ENCODE assay signal across 8 mouse cellular contexts in the genomic region with DNA sequence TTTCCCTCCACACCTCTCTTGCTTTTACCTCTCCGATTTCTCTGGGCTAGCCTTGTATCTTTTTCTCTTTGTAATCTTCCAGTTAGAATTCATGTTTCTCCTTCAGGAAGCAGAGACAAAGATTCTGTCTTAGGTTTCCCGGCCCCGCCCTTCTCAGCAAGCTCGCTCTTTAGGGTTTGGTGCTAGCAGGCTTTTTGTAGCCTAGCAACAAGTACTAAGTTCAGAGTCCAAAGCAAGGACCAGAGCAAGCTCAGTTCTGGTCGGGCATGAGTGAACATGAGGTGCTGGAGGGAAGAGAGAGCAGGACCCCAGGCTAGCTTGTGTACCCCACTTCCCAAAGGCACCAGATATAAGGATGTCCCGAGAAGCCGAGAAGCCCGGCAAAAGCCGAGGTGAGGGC.
DNase-seq lines count a peak whose midpoint lies in the region; ATAC-seq and TF ChIP-seq lines count a peak whose summit lies in the region.

No protein-coding gene starts in this region.

- WGBS in heart, adult 2 months = 13% methylated on average over 9 of the region's 9 CpGs
- WGBS in intestine, embryonic 14.5 days = 8% methylated on average over 9 of the region's 9 CpGs
- WGBS in liver, embryonic 16.5 days (ENCODE audit: insufficient replicate concordance) = 8% methylated on average over 9 of the region's 9 CpGs

- intact Hi-C loops in heart, adult 2 months (cut with DNase I) = loop anchor here (5.0 to 10.0 kb wide), 2 partner anchors 425 to 1308 kb away; no protein-coding TSS in a partner anchor
- intact Hi-C loops in heart, postnatal 25 days (cut with DNase I) = loop anchor here (5.0 kb wide), 1 partner anchor 348 kb away; no protein-coding TSS in a partner anchor
- intact Hi-C loops in gastrocnemius, postnatal 36 days (cut with DNase I) = loop anchor here (10.0 kb wide), 1 partner anchor 425 kb away; no protein-coding TSS in a partner anchor

- no peaks in the 10 kb centered on the region for H3K4me1 ChIP-seq in heart, adult 2 months (ENCODE audit: control insufficient read depth, insufficient read depth, low read length)
- no peaks in the 10 kb centered on the region for H3K4me1 ChIP-seq in cortical plate, adult 2 months (ENCODE audit: control insufficient read depth, insufficient read depth, low read length)
- peaks cover 8% of the 10 kb centered on the region for H3K4me1 ChIP-seq in intestine, embryonic 14.5 days (replicated peaks; ENCODE audit: control insufficient read depth, insufficient read depth, low read length)
- no peaks in the 10 kb centered on the region for H3K4me1 ChIP-seq in liver, embryonic 16.5 days (ENCODE audit: control insufficient read depth, low read depth, low read length)

- TF ChIP-seq POLR2A in heart, adult 2 months (IDR thresholded peaks at IDR 0.05; ENCODE audit: insufficient read depth, low read depth, low read length) = no peak
- TF ChIP-seq POLR2A in cortical plate, adult 2 months (IDR thresholded peaks at IDR 0.05; ENCODE audit: extremely low read depth, insufficient read depth, low read length) = no peak

- no peak for DNase-seq in heart, adult 2 months
- no peak for DNase-seq in heart, postnatal 25 days (ENCODE audit: low spot score)
- DNase-seq in intestine, embryonic 14.5 days (ENCODE audit: low spot score) = peak; percentile 58
- no peak for DNase-seq in urinary bladder, postnatal 14 days (ENCODE audit: low spot score)
- DNase-seq in natural killer cell, adult 2 months (ENCODE audit: low spot score in 2 of 2) = no peak
- no peak for DNase-seq in gastrocnemius, postnatal 36 days

- H3K4me2 ChIP-seq in intestine, embryonic 14.5 days (ENCODE audit: low read length) = peak overlapping the region; percentile 55
- peak overlapping the region; percentile 24; the same call in 1 of the 2 replicates for H3K4me2 ChIP-seq in liver, embryonic 16.5 days (ENCODE audit: low read depth, low read length)

- no peak overlapping the region for H3K27ac ChIP-seq in heart, adult 2 months
- H3K27ac ChIP-seq in cortical plate, adult 2 months (ENCODE audit: insufficient read depth, low read length) = no peak overlapping the region
- no peak overlapping the region for H3K27ac ChIP-seq in intestine, embryonic 14.5 days (ENCODE audit: low read depth)
- no peak overlapping the region for H3K27ac ChIP-seq in liver, embryonic 16.5 days (ENCODE audit: low read length)

- no peak for TF ChIP-seq CTCF in heart, adult 2 months (IDR thresholded peaks at IDR 0.05)
- no peak for TF ChIP-seq CTCF in cortical plate, adult 2 months (IDR thresholded peaks at IDR 0.05; ENCODE audit: extremely low read depth, insufficient read depth, low read length)

- H3K79me2 ChIP-seq in heart, adult 2 months (replicated peaks; ENCODE audit: control insufficient read depth, insufficient read depth, low read length) = no peaks in the 10 kb centered on the region

- ATAC-seq in intestine, embryonic 14.5 days (replicated peaks; ENCODE audit: low FRiP score, low TSS enrichment, low read depth) = 0 out of 2 replicates have a peak, but pooled peaks have one; percentile 56
- ATAC-seq in liver, embryonic 16.5 days (ENCODE audit: low read depth) = no peak

- H3K27me3 ChIP-seq in heart, adult 2 months (ENCODE audit: control insufficient read depth, insufficient read depth, low read length) = no peaks in the 10 kb centered on the region
- peaks cover 10% of the 10 kb centered on the region for H3K27me3 ChIP-seq in intestine, embryonic 14.5 days (replicated peaks; ENCODE audit: control insufficient read depth, insufficient read depth, low read length)
- peaks cover 6% of the 10 kb centered on the region for H3K27me3 ChIP-seq in liver, embryonic 16.5 days (ENCODE audit: control insufficient read depth, insufficient read depth, low read depth, low read length)

- peak overlapping the region; percentile 12; the same call in 1 of the 2 replicates for H3K4me3 ChIP-seq in heart, adult 2 months
- peak overlapping the region; percentile 45 for H3K4me3 ChIP-seq in cortical plate, adult 2 months (ENCODE audit: insufficient read depth, low read length)
- H3K4me3 ChIP-seq in intestine, embryonic 14.5 days (ENCODE audit: low read depth, low read length) = peak overlapping the region; percentile 38
- H3K4me3 ChIP-seq in liver, embryonic 16.5 days (ENCODE audit: low read depth, low read length) = 0 out of 2 replicates have a peak overlapping the region, but pooled peaks have one; percentile 6

- no peaks in the 10 kb centered on the region for H3K36me3 ChIP-seq in heart, adult 2 months (ENCODE audit: control insufficient read depth, insufficient read depth, low read length)
- no peaks in the 10 kb centered on the region for H3K36me3 ChIP-seq in intestine, embryonic 14.5 days (ENCODE audit: control insufficient read depth, insufficient read depth, low read length)
- no peaks in the 10 kb centered on the region for H3K36me3 ChIP-seq in liver, embryonic 16.5 days (ENCODE audit: control insufficient read depth, insufficient read depth)

- no peak for TF ChIP-seq EP300 in heart, adult 2 months (IDR thresholded peaks at IDR 0.05; ENCODE audit: insufficient read depth, low read depth, low read length)

- H3K9me3 ChIP-seq in intestine, embryonic 14.5 days (ENCODE audit: control insufficient read depth, low read length) = no peaks in the 10 kb centered on the region
- H3K9me3 ChIP-seq in liver, embryonic 16.5 days (replicated peaks; ENCODE audit: control insufficient read depth, low read length) = 0 out of 2 replicates have a peak, but pooled peaks cover 2% of the 10 kb centered on the region

- no peak overlapping the region for H3K9ac ChIP-seq in heart, adult 2 months (ENCODE audit: low read depth, low read length)
- H3K9ac ChIP-seq in intestine, embryonic 14.5 days (ENCODE audit: low read length) = peak overlapping the region; percentile 41
- no peak overlapping the region for H3K9ac ChIP-seq in liver, embryonic 16.5 days (ENCODE audit: low read depth, low read length)
